Mouse (Mus musculus): ENCODE results near the gene Tcf7l2.

- no peak for TF ChIP-seq CTCF (IDR thresholded peaks at IDR 0.05; ENCODE audit: control insufficient read depth, insufficient read depth, insufficient replicate concordance, low read depth, low read length)
- TF ChIP-seq POLR2A (IDR thresholded peaks at IDR 0.05; ENCODE audit: control insufficient read depth, low read depth, low read length) = no peak
Observed at GRCm38 (mm10) chr19:55913585-55913984, 172.0 kb downstream of the Tcf7l2 start.

All from testis, adult 2 months (tissue).